Mouse (Mus musculus): Measurements from ENCODE around the gene Prdx1.

GRCm38 (mm10) chr4:116721098-116721628 is 35.8 kb downstream of the Prdx1 start:
- TF ChIP-seq POLR2A (IDR thresholded peaks at IDR 0.05; ENCODE audit: extremely low read depth, insufficient read depth, low read length) (no peak), CTCF (IDR thresholded peaks at IDR 0.05; ENCODE audit: extremely low read depth, insufficient read depth, low read length) (no peak)
